Mouse (Mus musculus) erythroblast, embryonic 14.5 days (primary cell): ENCODE results near the gene Rev3l.

Experiments used
- GATA1 ChIP-seq: IDR thresholded peaks from 2 replicates; pipeline ENCODE4 v1.6.1; 2012; ENCODE audit warnings: low read length, inconsistent platforms, mixed read lengths
- TAL1 ChIP-seq: IDR thresholded peaks from 3 replicates; pipeline ENCODE4 v1.6.1; 2012; ENCODE audit warnings: low read length, inconsistent platforms, mixed read lengths

- TF ChIP-seq GATA1 (no peak), TAL1 (no peak)
These were observed 49.4 kb upstream of the Rev3l start for GRCm38 (mm10) chr10:39682556-39682955.
